Mouse (Mus musculus) c-Kit-positive CD71-positive TER-119-positive erythroid progenitor cells, embryonic 14.5 days (primary cell): Measurements from ENCODE around the gene Slitrk6.

ENCODE experiments used
- DNase-seq: peaks from one replicate; pipeline ENCODE4 v3.0.0-alpha.2; 2013; ENCODE audit warnings: low spot score

The Slitrk6 gene

GRCm38 (mm10) chr14:110754484-110755307 lies at the start of gene Slitrk6:
TSS of gene Slitrk6 (minus strand) at chr14:110755149.
- no peak for DNase-seq

- no peak for DNase-seq
Observed at GRCm38 (mm10) chr14:110777546-110777945, 22.6 kb upstream of the Slitrk6 start.

DNA sequence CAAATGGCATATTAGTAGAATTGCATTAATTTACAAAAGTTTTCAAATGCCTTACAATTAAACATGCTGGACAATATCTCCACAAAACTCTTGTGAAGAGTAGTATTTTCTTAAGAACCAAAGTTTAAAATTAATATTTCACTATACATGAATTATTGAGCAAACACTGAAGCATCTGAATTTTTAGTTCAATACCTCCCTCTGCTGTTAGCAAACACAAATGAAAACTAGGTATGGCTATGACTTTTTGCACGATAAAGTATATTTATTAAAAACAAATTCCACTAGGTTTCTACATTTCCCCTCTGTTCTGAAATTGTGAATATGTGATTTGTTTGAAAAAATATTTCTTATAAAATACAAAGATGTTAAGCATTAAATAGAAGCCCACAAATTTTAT lies 15.7 kb upstream of the Slitrk6 start:
- DNase-seq: no peak

DNA sequence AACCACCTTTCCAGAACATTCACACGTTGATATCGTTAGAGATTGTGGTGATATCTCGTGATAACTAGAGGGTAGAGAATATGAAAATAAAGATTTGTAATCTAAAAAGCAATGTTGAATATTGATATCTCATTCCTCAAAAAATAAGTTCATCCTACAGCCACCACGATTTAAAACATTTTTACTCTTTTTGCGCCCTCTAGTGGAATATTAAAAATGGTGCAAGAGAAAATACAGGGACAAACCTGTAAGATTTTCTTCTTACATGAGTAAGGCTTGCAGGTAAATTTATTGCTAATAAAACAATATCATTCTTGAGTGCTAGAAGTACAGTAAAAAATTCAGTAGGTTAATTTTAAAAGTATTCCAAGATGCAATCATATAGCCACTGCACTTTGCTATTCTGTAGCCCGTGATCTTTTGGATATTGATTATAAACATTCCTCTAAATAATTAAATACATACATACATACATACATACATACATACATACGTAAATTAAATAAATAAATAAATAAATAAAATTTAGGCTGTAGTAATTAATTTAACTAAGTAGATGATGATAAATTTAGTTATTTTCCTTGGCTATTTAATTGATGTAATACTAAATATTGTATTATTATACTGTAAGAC lies 7.8 kb upstream of the Slitrk6 start:
- no peak for DNase-seq

DNA sequence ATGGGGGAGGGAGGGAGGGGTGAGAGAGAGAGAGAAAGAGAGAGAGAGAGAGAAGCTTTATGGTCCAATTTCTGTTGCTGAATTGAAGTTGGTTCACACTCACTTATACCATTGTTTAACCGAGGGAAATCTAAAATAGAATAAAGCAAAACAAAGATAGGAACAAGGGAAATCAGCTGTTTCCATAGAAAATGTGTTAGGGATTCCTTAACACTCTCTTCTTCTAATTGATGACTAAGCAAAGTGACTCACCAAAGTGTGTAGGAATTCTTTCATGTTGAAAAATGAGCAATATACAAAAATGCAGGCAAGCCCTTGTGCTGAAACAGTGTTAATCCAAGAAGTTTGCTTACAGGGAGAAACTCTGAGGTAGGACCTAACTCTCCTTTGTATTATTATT lies 6.0 kb upstream of the Slitrk6 start:
- DNase-seq: no peak

- DNase-seq: no peak
Observed at GRCm38 (mm10) chr14:110755308-110755650, 330 bp upstream of the Slitrk6 start.

DNA sequence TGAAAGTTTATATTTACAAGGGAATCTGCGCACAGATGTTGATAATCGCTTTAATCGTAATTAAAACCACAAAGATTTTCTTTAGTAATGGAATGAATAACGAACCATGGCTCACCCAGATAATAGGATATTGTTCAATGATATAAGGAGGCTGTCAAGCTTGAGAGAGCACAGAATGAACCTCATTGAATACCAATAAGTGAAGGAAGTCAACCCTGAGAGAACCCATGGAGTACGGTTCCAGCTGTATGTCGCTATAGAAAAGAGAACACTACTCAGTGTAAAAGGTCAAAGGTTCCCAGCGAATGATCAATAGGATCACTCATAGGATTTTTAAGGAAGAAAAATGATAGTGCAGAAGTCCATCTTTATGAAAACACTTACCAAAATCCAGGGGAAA lies 15.1 kb downstream of the Slitrk6 start:
- no peak for DNase-seq

- no peak for DNase-seq
Observed at GRCm38 (mm10) chr14:110739368-110739767, 15.6 kb downstream of the Slitrk6 start.

GRCm38 (mm10) chr14:110728344-110728910 lies 26.5 kb downstream of the Slitrk6 start:
- no peak for DNase-seq

GRCm38 (mm10) chr14:110724026-110724576 lies 30.8 kb downstream of the Slitrk6 start:
- DNase-seq: no peak
